Mouse (Mus musculus): Measurements from ENCODE around the gene Adam19.

The Adam19 gene

GRCm38 (mm10) chr11:46073061-46073849 is 17.5 kb downstream of the Adam19 start:
- DNase-seq (ENCODE audit: low read depth, low spot score): no peak

GRCm38 (mm10) chr11:46073850-46074688 is 18.3 kb downstream of the Adam19 start:
- DNase-seq (ENCODE audit: low read depth, low spot score): no peak

- no peak for DNase-seq (ENCODE audit: low read depth, low spot score)
These were observed 19.7 kb downstream of the Adam19 start for GRCm38 (mm10) chr11:46075507-46075906.

GRCm38 (mm10) chr11:46076442-46077158 is 20.8 kb downstream of the Adam19 start:
- peak; percentile 59 for DNase-seq (ENCODE audit: low read depth, low spot score)

GRCm38 (mm10) chr11:46077304-46077703 is 21.5 kb downstream of the Adam19 start:
- DNase-seq (ENCODE audit: low read depth, low spot score): no peak

- no peak for DNase-seq (ENCODE audit: low read depth, low spot score)
These were observed 22.1 kb downstream of the Adam19 start for GRCm38 (mm10) chr11:46077732-46078375.

GRCm38 (mm10) chr11:46081075-46081474 is 25.3 kb downstream of the Adam19 start:
- no peak for DNase-seq (ENCODE audit: low read depth, low spot score)

- no peak for DNase-seq (ENCODE audit: low read depth, low spot score)
These were observed 27.6 kb downstream of the Adam19 start for GRCm38 (mm10) chr11:46083405-46083804.

GRCm38 (mm10) chr11:46083835-46084444 is 28.1 kb downstream of the Adam19 start:
- no peak for DNase-seq (ENCODE audit: low read depth, low spot score)

GRCm38 (mm10) chr11:46084568-46084967 is 28.8 kb downstream of the Adam19 start:
- DNase-seq (ENCODE audit: low read depth, low spot score): no peak

- no peak for DNase-seq (ENCODE audit: low read depth, low spot score)
These were observed 29.8 kb downstream of the Adam19 start for GRCm38 (mm10) chr11:46085398-46086163.

GRCm38 (mm10) chr11:46086446-46086845 is 30.7 kb downstream of the Adam19 start:
- no peak for DNase-seq (ENCODE audit: low read depth, low spot score)

GRCm38 (mm10) chr11:46089081-46089713 is 33.4 kb downstream of the Adam19 start:
- DNase-seq (ENCODE audit: low read depth, low spot score): no peak

GRCm38 (mm10) chr11:46090036-46090725 is 34.4 kb downstream of the Adam19 start:
- DNase-seq (ENCODE audit: low read depth, low spot score): no peak

GRCm38 (mm10) chr11:46090951-46091667 is 35.3 kb downstream of the Adam19 start:
- no peak for DNase-seq (ENCODE audit: low read depth, low spot score)

- DNase-seq (ENCODE audit: low read depth, low spot score): no peak
These were observed 36.3 kb downstream of the Adam19 start for GRCm38 (mm10) chr11:46092121-46092520.

GRCm38 (mm10) chr11:46095477-46096264 is 39.9 kb downstream of the Adam19 start:
- no peak for DNase-seq (ENCODE audit: low read depth, low spot score)

- DNase-seq (ENCODE audit: low read depth, low spot score): no peak
These were observed 40.5 kb downstream of the Adam19 start for GRCm38 (mm10) chr11:46096265-46096649.
